Mouse (Mus musculus) heart, postnatal 14 days (tissue): ENCODE measurements around the gene Epb41l1. TPM values are rescaled to one million over a fixed set of nuclear protein-coding genes. Genes with fewer than 3 reads are reported as not detected.
A peak's percentile ranks its signal among the peaks of the same experiment; 100 is the strongest.
"Not testable (repeated sequence)": the region's sequence is repeated elsewhere in the genome, so short reads cannot be mapped to it uniquely, and the experiment has no call there.

Source experiments
- DNase-seq, 2 experiments: peaks; one replicate each; pipeline ENCODE4 v3.0.0; 2021 to 2022
- intact Hi-C: fragments of 180-260 bp; cut with DNase I; formaldehyde crosslinking; loops from one replicate; pipeline ENCODE4 v1.15.1; 2025
- long read RNA-seq, 2 experiments: library from polyadenylated mRNA; stranded (forward); transcript quantifications; one replicate each; pipeline ENCODE4 v2.0.0; 2021
- total RNA-seq, 2 experiments: library from RNA; stranded (reverse); gene quantifications; 2 replicates each; pipeline ENCODE4 v1.2.3; 2021

Gene Epb41l1
- total RNA-seq: 10 to 100 TPM; 10.1 to 13.9 TPM
- long read RNA-seq, experiment 1, partial matches to known transcripts: 2 of 3 reads
- long read RNA-seq, experiment 1, other reads (novel, unspliced or antisense): 0 of 3 reads
- long read RNA-seq, experiment 2, partial matches to known transcripts: 0 of 2 reads
- long read RNA-seq, experiment 2, other reads (novel, unspliced or antisense): 2 of 2 reads

DNA sequence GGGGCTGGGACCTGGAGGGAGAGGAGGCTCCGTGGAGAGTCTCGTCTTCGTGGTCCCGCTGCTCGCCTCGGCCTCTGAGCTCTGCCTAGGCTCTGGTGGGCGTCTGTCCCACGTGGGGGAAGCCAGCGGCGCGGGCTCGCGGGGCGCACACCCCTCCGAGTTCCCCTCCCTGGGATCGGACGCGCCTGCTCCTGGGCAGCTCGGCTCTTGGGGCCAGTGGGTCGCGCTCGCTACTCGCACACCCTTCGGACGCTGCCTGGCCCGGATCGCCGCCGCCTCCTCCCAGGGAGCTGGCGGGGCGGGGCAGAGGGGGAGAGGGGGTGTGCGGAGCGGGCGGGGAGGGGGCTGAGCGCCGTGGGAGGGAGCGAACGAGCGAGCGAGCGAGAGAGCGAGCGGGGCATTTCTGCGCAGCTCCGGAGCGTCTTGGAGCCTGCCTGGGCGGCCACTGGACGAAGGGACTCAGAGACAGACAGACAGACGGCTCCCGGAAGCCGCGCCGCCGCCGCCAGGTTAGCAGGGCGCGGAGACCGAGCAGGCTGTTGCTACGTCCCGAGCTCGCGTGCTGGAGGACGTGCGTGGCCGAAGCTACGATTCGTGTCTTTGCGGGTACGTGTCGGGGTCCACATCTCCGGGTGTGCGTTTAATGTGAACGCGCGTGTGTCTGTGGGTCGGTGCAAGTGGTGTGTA, at the start of gene Epb41l1:
Epb41l1 (plus strand) TSS at position 216 of the 687 bp plus-strand sequence.
- intact Hi-C loops: loop anchor here (5.0 kb wide), 1 partner anchor 76 kb away; no protein-coding TSS in a partner anchor
- peak; percentile 67 to 70 for DNase-seq

GRCm38 (mm10) chr2:156376956-156377355, 43.8 kb upstream of the Epb41l1 start:
- intact Hi-C loops: no loop called here
- no peak for DNase-seq

- intact Hi-C loops: no loop called here
- no peak for DNase-seq
These were observed 40.8 kb upstream of the Epb41l1 start for GRCm38 (mm10) chr2:156379929-156380328.

- DNase-seq: no peak
- intact Hi-C loops: no loop called here
These were observed 39.4 kb upstream of the Epb41l1 start for GRCm38 (mm10) chr2:156381350-156381749.

GRCm38 (mm10) chr2:156392461-156393154, 28.1 kb upstream of the Epb41l1 start:
- peak; percentile 74 to 82 for DNase-seq
- intact Hi-C loops: loop anchor here (5.0 kb wide), 1 partner anchor 70 kb away; no protein-coding TSS in a partner anchor

DNA sequence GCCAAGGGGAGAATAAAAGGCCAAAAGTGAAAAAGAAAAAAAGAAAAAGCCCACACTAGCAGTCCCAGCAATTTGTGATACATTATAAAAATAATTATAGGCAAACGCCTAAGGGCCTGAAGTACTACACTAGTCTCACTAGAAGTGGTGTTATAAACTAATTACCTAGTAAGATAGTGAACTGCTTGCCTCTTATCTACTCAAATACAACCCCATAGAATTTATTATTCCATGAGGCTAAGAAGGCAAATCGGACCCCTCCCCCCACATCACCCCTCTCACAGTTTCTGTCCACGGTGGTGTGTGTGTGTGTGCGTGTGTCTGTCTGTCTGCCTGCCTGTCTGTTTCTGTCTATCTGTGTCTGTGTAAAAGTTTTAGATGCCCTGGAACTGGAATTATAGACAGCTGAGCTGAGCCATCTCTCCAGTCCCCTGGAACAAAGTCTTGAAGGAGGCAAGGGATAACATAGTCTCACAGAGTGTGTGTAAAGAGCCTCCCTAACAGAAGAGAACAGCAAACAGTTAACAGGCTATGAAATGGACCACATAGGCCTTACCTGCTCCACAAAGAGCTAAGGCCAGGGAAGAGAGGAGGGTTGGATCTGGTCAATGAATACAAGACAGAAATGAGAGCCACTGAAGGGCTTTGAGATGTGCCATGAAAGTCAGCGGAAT, 27.4 kb upstream of the Epb41l1 start:
- DNase-seq: no peak
- intact Hi-C loops: loop anchor here (5.0 kb wide), 1 partner anchor 69 kb away; no protein-coding TSS in a partner anchor

GRCm38 (mm10) chr2:156394282-156394681, 26.4 kb upstream of the Epb41l1 start:
- DNase-seq: no peak
- intact Hi-C loops: loop anchor here (5.0 kb wide), 1 partner anchor 68 kb away; no protein-coding TSS in a partner anchor

DNA sequence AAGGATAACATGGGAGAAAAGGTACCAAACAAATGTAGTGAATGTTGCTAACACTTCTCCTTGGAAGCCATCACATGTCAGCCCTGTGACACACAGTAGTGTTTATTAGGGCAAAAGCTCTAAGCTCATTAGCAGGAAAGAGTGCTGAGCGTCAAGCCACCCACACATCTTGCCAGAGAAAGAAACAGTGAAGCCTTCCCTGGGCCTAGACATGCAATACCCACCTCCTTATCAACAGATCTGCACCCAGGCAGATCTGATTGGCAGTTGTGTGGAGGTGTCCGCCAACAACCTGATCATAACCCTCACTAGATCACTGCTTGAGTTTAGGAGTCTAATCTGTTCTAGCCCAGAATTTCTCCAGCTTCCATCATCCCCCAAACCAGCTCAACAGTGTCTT, 24.6 kb upstream of the Epb41l1 start:
- intact Hi-C loops: no loop called here

DNA sequence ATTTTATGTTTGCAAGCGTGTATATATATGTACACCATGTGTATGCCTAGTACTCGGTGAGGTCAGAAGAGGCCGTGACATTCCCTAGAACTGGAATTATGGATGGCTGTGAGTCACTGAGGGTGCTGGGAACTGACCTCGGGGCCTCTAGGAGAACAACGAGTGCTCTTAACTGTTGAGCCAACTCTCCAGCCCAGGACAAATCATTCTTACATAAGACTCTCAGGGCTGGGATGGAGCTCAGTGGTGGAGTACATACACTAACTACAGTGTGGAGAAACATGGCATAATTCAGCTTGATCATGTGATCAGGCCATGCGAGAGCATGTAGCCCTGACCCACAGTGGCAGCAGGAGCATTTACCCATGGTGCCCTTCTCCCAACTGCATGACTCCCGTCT, 22.7 kb upstream of the Epb41l1 start:
- no peak for DNase-seq
- intact Hi-C loops: no loop called here

More for the DNA sequence above, 24.6 kb upstream of the Epb41l1 start:
- no peak for DNase-seq

GRCm38 (mm10) chr2:156399485-156399884, 21.2 kb upstream of the Epb41l1 start:
- intact Hi-C loops: no loop called here
- no peak for DNase-seq

- no peak for DNase-seq
- intact Hi-C loops: no loop called here
These were observed 19.4 kb upstream of the Epb41l1 start for GRCm38 (mm10) chr2:156401331-156401730.

DNA sequence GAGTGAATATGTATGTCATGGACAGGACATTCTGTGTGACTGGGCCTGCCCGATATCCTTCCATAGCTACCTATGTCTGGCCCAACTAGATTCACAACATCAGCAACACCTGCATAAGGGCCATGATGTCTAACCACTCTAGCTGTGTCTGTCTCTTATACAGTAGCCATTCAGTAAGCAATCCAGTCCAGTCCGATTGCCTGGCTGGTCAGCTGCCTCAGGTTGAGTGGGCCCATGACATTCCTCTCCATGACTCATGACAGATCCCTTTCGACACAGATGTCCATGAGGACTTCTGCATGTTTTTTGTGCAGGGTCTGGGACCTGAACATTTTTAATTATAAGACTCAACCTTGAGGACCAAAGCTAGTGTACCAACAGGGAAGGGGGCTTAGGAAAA, 18.7 kb upstream of the Epb41l1 start:
- intact Hi-C loops: no loop called here
- no peak for DNase-seq

DNA sequence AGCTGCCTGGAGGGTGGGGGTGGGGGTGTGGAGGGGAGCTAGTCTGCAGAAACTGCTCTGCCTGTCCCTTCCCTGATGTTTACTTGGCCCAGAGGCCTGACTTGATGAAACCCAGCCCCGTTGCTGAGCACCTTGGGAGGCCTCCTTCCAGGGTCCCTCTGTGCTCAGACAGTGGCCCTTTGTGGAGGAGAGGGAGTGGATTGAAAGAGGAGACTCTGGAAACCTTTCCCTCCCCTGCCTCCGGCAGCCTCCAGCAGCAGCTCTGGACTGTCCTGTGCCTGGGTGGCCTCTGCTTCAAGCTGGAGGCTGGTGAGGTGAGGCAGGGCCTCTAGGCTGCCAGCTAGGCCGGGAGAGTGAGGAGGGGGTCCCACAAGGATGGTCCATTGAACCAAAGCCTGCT, 13.7 kb upstream of the Epb41l1 start:
- no peak for DNase-seq
- intact Hi-C loops: no loop called here

- intact Hi-C loops: no loop called here
- DNase-seq: no peak
These were observed 12.5 kb upstream of the Epb41l1 start for GRCm38 (mm10) chr2:156408168-156408567.

GRCm38 (mm10) chr2:156411348-156411747, 9.4 kb upstream of the Epb41l1 start:
- intact Hi-C loops: not testable (repeated sequence)

DNA sequence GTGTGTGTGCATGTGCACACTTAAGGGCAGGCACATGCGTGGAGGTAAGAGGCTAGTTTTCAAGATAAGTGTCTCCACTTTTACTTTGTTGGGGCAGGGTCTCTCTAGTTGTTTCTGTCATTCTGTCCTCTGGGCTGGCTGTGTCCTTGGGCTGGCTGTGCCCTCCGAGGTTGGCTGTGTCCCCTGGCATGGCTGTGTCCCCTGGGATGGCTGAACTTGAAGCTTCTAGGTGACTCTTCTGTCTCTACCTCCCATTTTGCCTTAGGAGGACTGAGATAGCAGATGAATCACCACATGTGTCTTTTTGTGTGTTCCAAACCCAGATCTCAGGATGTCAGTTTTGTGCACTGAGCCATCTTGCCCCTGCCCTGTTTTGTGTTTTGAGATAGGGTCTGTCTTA, 5.7 kb upstream of the Epb41l1 start:
- intact Hi-C loops: no loop called here
- DNase-seq: no peak

More at GRCm38 (mm10) chr2:156411348-156411747, 9.4 kb upstream of the Epb41l1 start:
- DNase-seq: not testable (repeated sequence)

DNA sequence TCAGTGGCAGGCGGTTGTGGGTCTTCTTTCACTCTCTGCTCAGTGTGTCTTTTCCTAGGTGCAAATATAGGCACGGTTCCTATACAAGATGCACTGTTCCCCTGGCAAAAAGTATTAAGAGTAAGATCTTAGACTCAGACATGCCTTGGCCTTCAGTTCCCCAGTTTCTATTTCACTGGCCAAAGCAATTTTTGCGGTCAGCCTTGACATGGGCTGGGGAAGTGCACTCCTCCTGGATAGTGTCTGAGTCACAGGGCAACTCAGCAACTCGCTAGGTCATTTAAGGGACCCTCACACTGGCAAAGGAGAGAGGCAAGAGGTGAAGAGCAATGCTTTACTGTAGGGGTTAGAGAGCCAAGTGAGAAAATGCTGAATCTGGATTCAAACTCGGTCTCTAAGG, 5.0 kb upstream of the Epb41l1 start:
- no peak for DNase-seq
- intact Hi-C loops: no loop called here

GRCm38 (mm10) chr2:156417194-156417593, 3.5 kb upstream of the Epb41l1 start:
- DNase-seq: no peak
- intact Hi-C loops: no loop called here

- intact Hi-C loops: no loop called here
- no peak for DNase-seq
These were observed 2.2 kb upstream of the Epb41l1 start for GRCm38 (mm10) chr2:156418467-156418866.

- DNase-seq: no peak
These were observed 399 bp upstream of the Epb41l1 start for GRCm38 (mm10) chr2:156420327-156420693.

More at GRCm38 (mm10) chr2:156420327-156420693, 399 bp upstream of the Epb41l1 start:
- intact Hi-C loops: loop anchor here (5.0 kb wide), 1 partner anchor 77 kb away; no protein-coding TSS in a partner anchor
